Mouse (Mus musculus) MEL (cell line): ENCODE results near the gene Tesk2. TPM values are rescaled to one million over a fixed set of nuclear protein-coding genes. Genes with fewer than 3 reads are reported as not detected.

ENCODE experiments used
- DNase-seq: peaks from one replicate; pipeline ENCODE4 v3.0.0; 2011; ENCODE audit warnings: low read depth, low spot score
- H3K27ac ChIP-seq: 2 replicates; pipeline ENCODE4 v1.5.1; 2012; ENCODE audit warnings: low read depth, mild to moderate bottlenecking, control low read depth, low read length, moderate library complexity; ENCODE audit not compliant: control insufficient read depth
- H3K27me3 ChIP-seq, 2 experiments: fragments of 150-350 bp in 1 of 2; sonication (generic) in 1 of 2; 2 replicates each; pipeline ENCODE4 v1.6.1; 2012; ENCODE audit warnings: low read length in 2 of 2, mild to moderate bottlenecking in 2 of 2, improper control_type of control experiment in 1 of 2, moderate library complexity in 1 of 2; ENCODE audit not compliant: insufficient read depth in 2 of 2, control insufficient read depth in 1 of 2
- H3K36me3 ChIP-seq, 2 experiments: 2 replicates each; pipeline ENCODE4 v1.6.1; 2012 to 2014; ENCODE audit warnings: low read length in 2 of 2, improper control_type of control experiment in 1 of 2, inconsistent platforms in 1 of 2, mild to moderate bottlenecking in 1 of 2; ENCODE audit not compliant: insufficient read depth in 2 of 2, control insufficient read depth in 1 of 2
- H3K4me1 ChIP-seq, 2 experiments: fragments of 150-350 bp in 1 of 2; sonication (generic) in 1 of 2; 2 replicates each; pipeline ENCODE4 v1.6.1; 2012; ENCODE audit warnings: low read length in 2 of 2, improper control_type of control experiment in 1 of 2, mild to moderate bottlenecking in 1 of 2; ENCODE audit not compliant: insufficient read depth in 2 of 2, control insufficient read depth in 1 of 2
- H3K4me3 ChIP-seq, 2 experiments: fragments of 150-350 bp in 1 of 2; sonication (generic) in 1 of 2; 2 replicates each; pipeline ENCODE4 v1.5.1; 2012; ENCODE audit warnings: low read depth in 2 of 2, low read length in 2 of 2, mild to moderate bottlenecking in 2 of 2, moderate library complexity in 2 of 2, control low read depth in 1 of 2, improper control_type of control experiment in 1 of 2; ENCODE audit not compliant: control insufficient read depth in 1 of 2, insufficient read depth in 1 of 2
- H3K79me2 ChIP-seq: 2 replicates; pipeline ENCODE4 v1.6.1; 2012; ENCODE audit warnings: mild to moderate bottlenecking, low read length, moderate library complexity; ENCODE audit not compliant: control insufficient read depth, poor library complexity, insufficient read depth
- H3K9ac ChIP-seq: 2 replicates; pipeline ENCODE4 v1.6.1; 2012; ENCODE audit warnings: low read depth, mild to moderate bottlenecking, control low read depth, low read length, moderate library complexity; ENCODE audit not compliant: control insufficient read depth, poor library complexity, severe bottlenecking
- H3K9me3 ChIP-seq: fragments of 150-350 bp; sonication (generic); replicated peaks from 2 replicates; pipeline ENCODE4 v1.6.1; 2012; ENCODE audit warnings: mild to moderate bottlenecking, low read length, improper control_type of control experiment, moderate library complexity; ENCODE audit not compliant: insufficient read depth
- BHLHE40 ChIP-seq: IDR thresholded peaks from 2 replicates; pipeline ENCODE4 v1.6.1; 2012; ENCODE audit warnings: low read depth, mild to moderate bottlenecking, inconsistent platforms, low read length, improper control_type of control experiment, borderline replicate concordance
- CHD1 ChIP-seq: IDR thresholded peaks from 2 replicates; pipeline ENCODE4 v1.6.1; 2012; ENCODE audit warnings: low read depth, mild to moderate bottlenecking, inconsistent platforms, low read length, improper control_type of control experiment
- CHD2 ChIP-seq: IDR thresholded peaks from 2 replicates; pipeline ENCODE4 v1.6.1; 2011; ENCODE audit warnings: low read length, improper control_type of control experiment
- CTCF ChIP-seq, 3 experiments: IDR thresholded peaks in 2 of 3; conservative IDR thresholded peaks in 1 of 3; 2 replicates each; pipeline ENCODE4 v1.5.1; 2011 to 2012; ENCODE audit warnings: low read length in 3 of 3, low read depth in 2 of 3, mild to moderate bottlenecking in 2 of 3, improper control_type of control experiment in 1 of 3, inconsistent platforms in 1 of 3, mixed read lengths in 1 of 3, moderate library complexity in 1 of 3; ENCODE audit not compliant: control insufficient read depth in 1 of 3, insufficient read depth in 1 of 3, poor library complexity in 1 of 3, severe bottlenecking in 1 of 3
- E2F4 ChIP-seq: IDR thresholded peaks from 2 replicates; pipeline ENCODE4 v1.6.1; 2011; ENCODE audit warnings: low read depth, low read length, improper control_type of control experiment, borderline replicate concordance
- ELF1 ChIP-seq: IDR thresholded peaks from 2 replicates; pipeline ENCODE4 v1.6.1; 2014; ENCODE audit warnings: low read depth, mild to moderate bottlenecking, inconsistent platforms, low read length, improper control_type of control experiment, moderate library complexity
- EP300 ChIP-seq, 2 experiments: IDR thresholded peaks; 2 replicates each; pipeline ENCODE4 v1.6.1; 2011; ENCODE audit warnings: improper control_type of control experiment in 2 of 2, low read length in 2 of 2, low read depth in 1 of 2, mild to moderate bottlenecking in 1 of 2
- ETS1 ChIP-seq: IDR thresholded peaks from 2 replicates; pipeline ENCODE4 v1.6.1; 2012; ENCODE audit warnings: low read depth, mild to moderate bottlenecking, inconsistent platforms, low read length, improper control_type of control experiment, moderate library complexity
- GABPA ChIP-seq: IDR thresholded peaks from 2 replicates; pipeline ENCODE4 v1.6.1; 2012; ENCODE audit warnings: low read depth, mild to moderate bottlenecking, inconsistent platforms, low read length, improper control_type of control experiment, moderate library complexity
- GATA1 ChIP-seq: IDR thresholded peaks from 2 replicates; pipeline ENCODE4 v1.6.1; 2011; ENCODE audit warnings: low read depth, low read length, improper control_type of control experiment
- JUND ChIP-seq: IDR thresholded peaks from 2 replicates; pipeline ENCODE4 v1.6.1; 2011; ENCODE audit warnings: low read depth, mild to moderate bottlenecking, improper control_type of control experiment, low read length
- KAT2A ChIP-seq: conservative IDR thresholded peaks from 2 replicates; pipeline ENCODE4 v1.6.1; 2012; ENCODE audit warnings: low read depth, low read length, improper control_type of control experiment, inconsistent platforms
- MAZ ChIP-seq: IDR thresholded peaks from 2 replicates; pipeline ENCODE4 v1.6.1; 2012; ENCODE audit warnings: low read depth, mild to moderate bottlenecking, inconsistent platforms, low read length, improper control_type of control experiment
- MEF2A ChIP-seq: IDR thresholded peaks from 2 replicates; pipeline ENCODE4 v1.6.1; 2014; ENCODE audit warnings: low read depth, mild to moderate bottlenecking, inconsistent platforms, low read length, improper control_type of control experiment; ENCODE audit not compliant: poor library complexity, insufficient replicate concordance, severe bottlenecking; ENCODE audit errors: extremely low read depth
- MXI1 ChIP-seq: IDR thresholded peaks from 2 replicates; pipeline ENCODE4 v1.6.1; 2011; ENCODE audit warnings: mild to moderate bottlenecking, low read depth, low read length, improper control_type of control experiment
- MYB ChIP-seq: IDR thresholded peaks from 2 replicates; pipeline ENCODE4 v1.6.1; 2011; ENCODE audit warnings: mild to moderate bottlenecking, low read depth, low read length, improper control_type of control experiment
- MYC ChIP-seq: IDR thresholded peaks from 2 replicates; pipeline ENCODE4 v1.6.1; 2011; ENCODE audit warnings: low read depth, mild to moderate bottlenecking, low read length, improper control_type of control experiment, moderate library complexity
- NRF1 ChIP-seq: IDR thresholded peaks from 2 replicates; pipeline ENCODE4 v1.6.1; 2014; ENCODE audit warnings: low read depth, mild to moderate bottlenecking, inconsistent platforms, low read length, improper control_type of control experiment, moderate library complexity; ENCODE audit not compliant: poor library complexity, insufficient read depth, severe bottlenecking
- POLR2A ChIP-seq, 2 experiments: IDR thresholded peaks; 2 replicates each; pipeline ENCODE4 v1.6.1; 2011 to 2012; ENCODE audit warnings: low read length in 2 of 2, mild to moderate bottlenecking in 2 of 2, control low read depth in 1 of 2, improper control_type of control experiment in 1 of 2, low read depth in 1 of 2, moderate library complexity in 1 of 2; ENCODE audit not compliant: control insufficient read depth in 1 of 2, insufficient read depth in 1 of 2, poor library complexity in 1 of 2
- POLR2AphosphoS5 ChIP-seq: IDR thresholded peaks from 2 replicates; pipeline ENCODE4 v1.6.1; 2012; ENCODE audit warnings: low read depth, borderline replicate concordance, mild to moderate bottlenecking, inconsistent platforms, low read length, moderate library complexity, mixed read lengths
- RAD21 ChIP-seq: IDR thresholded peaks from 2 replicates; pipeline ENCODE4 v1.6.1; 2011; ENCODE audit warnings: mild to moderate bottlenecking, low read depth, low read length, improper control_type of control experiment
- RCOR1 ChIP-seq: IDR thresholded peaks from 2 replicates; pipeline ENCODE4 v1.6.1; 2012; ENCODE audit warnings: low read depth, mild to moderate bottlenecking, inconsistent platforms, low read length, improper control_type of control experiment
- SIN3A ChIP-seq: IDR thresholded peaks from 2 replicates; pipeline ENCODE4 v1.6.1; 2012; ENCODE audit warnings: low read length, improper control_type of control experiment, inconsistent platforms
- SMC3 ChIP-seq: IDR thresholded peaks from 2 replicates; pipeline ENCODE4 v1.6.1; 2011; ENCODE audit warnings: low read depth, low read length, improper control_type of control experiment
- TAL1 ChIP-seq: IDR thresholded peaks from 2 replicates; pipeline ENCODE4 v1.6.1; 2012; ENCODE audit warnings: mild to moderate bottlenecking, inconsistent platforms, low read length, moderate library complexity, mixed read lengths
- TBP ChIP-seq: IDR thresholded peaks from 2 replicates; pipeline ENCODE4 v1.8.0; 2011; ENCODE audit warnings: low read depth, low read length, improper control_type of control experiment
- UBTF ChIP-seq: IDR thresholded peaks from 2 replicates; pipeline ENCODE4 v1.6.1; 2012; ENCODE audit warnings: low read depth, mild to moderate bottlenecking, inconsistent platforms, low read length, improper control_type of control experiment, moderate library complexity, borderline replicate concordance; ENCODE audit not compliant: insufficient read depth
- USF2 ChIP-seq, 2 experiments: IDR thresholded peaks; 2 replicates each; pipeline ENCODE4 v1.6.1; 2011 to 2012; ENCODE audit warnings: improper control_type of control experiment in 2 of 2, low read length in 2 of 2, borderline replicate concordance in 1 of 2, inconsistent platforms in 1 of 2, low read depth in 1 of 2, mild to moderate bottlenecking in 1 of 2; ENCODE audit not compliant: insufficient read depth in 1 of 2
- polyA plus RNA-seq, 2 experiments: library from polyadenylated mRNA; stranded (reverse) in 1 of 2; unstranded in 1 of 2; fragments of >175 nt in 1 of 2; fragments of >200 nt in 1 of 2; gene quantifications; 2 replicates each; pipeline versions ENCODE4 v1.2.1 to v1.2.4; 2012; ENCODE audit warnings: low replicate concordance in 2 of 2, low read depth in 1 of 2; ENCODE audit not compliant: insufficient read length in 2 of 2, insufficient read depth in 1 of 2, missing spikeins in 1 of 2
- total RNA-seq: library from RNA; depleted of rRNA; stranded (reverse); fragments of 300-350 nt; gene quantifications from 2 replicates; pipeline ENCODE4 v1.2.3, GENCODE M21; 2012

Gene Tesk2
- total and polyA plus RNA-seq, 3 experiments, result 2.3 to 3.3 TPM; not detected in 1

DNA sequence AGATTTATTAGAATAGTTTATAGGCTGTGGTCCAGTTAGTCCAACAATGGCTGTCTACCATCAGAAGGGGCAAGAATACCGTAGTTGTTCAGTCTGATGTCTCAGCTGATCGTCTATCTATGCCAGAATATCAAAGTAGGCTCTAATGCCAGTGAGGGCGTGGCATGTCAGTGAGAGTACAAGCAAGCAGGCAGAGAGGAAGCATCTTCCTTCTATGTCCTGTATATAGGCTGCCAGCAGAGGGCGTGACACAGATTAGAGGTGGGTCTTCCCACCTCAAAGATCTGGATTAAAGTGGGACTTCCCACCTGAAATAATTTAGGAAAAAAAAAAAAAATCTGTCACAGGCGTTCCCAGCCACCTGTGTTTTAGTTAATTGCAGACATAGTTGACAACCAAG lies 79.2 kb downstream of the Tesk2 start:
- peak; percentile 8 for TF ChIP-seq RAD21
- TF ChIP-seq USF2 (IDR thresholded peaks at IDR 0.05; ENCODE audit: borderline replicate concordance in 1 of 2, insufficient read depth in 1 of 2, low read depth in 1 of 2, low read length in 2 of 2), result no peak
- 0 out of 2 replicates have a peak, but pooled peaks have one; percentile 50 for TF ChIP-seq SIN3A
- 0 out of 2 replicates have a peak, but pooled peaks have one; percentile 23 for TF ChIP-seq ETS1
- TF ChIP-seq SMC3, result peak; percentile 61
- TF ChIP-seq POLR2AphosphoS5, result no peak
- TF ChIP-seq MEF2A, result no peak
- TF ChIP-seq KAT2A, result no peak
- peak; percentile 59 to 71 (median 60) for TF ChIP-seq CTCF (IDR thresholded peaks at IDR 0.05 in 2 of 3, conservative IDR thresholded peaks at IDR 0.05 in 1 of 3; ENCODE audit: control insufficient read depth in 1 of 3, insufficient read depth in 1 of 3, low read depth in 2 of 3, low read length in 3 of 3, poor library complexity in 1 of 3, severe bottlenecking in 1 of 3)
- no peak for TF ChIP-seq MAZ
- no peak for TF ChIP-seq GABPA
- no peak for TF ChIP-seq EP300 (IDR thresholded peaks at IDR 0.05; ENCODE audit: low read depth in 1 of 2, low read length in 2 of 2)
- TF ChIP-seq MXI1, result peak; percentile 52
- no peak overlapping the region for H3K4me3 ChIP-seq
- peaks cover 0 to 4% of the 10 kb centered on the region in 2 experiments; a peak in 1 of 4 replicates for H3K36me3 ChIP-seq
- DNase-seq, result peak; percentile 78
- H3K9me3 ChIP-seq, result no peaks in the 10 kb centered on the region
- no peak overlapping the region for H3K9ac ChIP-seq
- no peaks in the 10 kb centered on the region for H3K27me3 ChIP-seq
- H3K27ac ChIP-seq, result no peak overlapping the region
- no peaks in the 10 kb centered on the region for H3K79me2 ChIP-seq
- no peaks in the 10 kb centered on the region for H3K4me1 ChIP-seq

DNA sequence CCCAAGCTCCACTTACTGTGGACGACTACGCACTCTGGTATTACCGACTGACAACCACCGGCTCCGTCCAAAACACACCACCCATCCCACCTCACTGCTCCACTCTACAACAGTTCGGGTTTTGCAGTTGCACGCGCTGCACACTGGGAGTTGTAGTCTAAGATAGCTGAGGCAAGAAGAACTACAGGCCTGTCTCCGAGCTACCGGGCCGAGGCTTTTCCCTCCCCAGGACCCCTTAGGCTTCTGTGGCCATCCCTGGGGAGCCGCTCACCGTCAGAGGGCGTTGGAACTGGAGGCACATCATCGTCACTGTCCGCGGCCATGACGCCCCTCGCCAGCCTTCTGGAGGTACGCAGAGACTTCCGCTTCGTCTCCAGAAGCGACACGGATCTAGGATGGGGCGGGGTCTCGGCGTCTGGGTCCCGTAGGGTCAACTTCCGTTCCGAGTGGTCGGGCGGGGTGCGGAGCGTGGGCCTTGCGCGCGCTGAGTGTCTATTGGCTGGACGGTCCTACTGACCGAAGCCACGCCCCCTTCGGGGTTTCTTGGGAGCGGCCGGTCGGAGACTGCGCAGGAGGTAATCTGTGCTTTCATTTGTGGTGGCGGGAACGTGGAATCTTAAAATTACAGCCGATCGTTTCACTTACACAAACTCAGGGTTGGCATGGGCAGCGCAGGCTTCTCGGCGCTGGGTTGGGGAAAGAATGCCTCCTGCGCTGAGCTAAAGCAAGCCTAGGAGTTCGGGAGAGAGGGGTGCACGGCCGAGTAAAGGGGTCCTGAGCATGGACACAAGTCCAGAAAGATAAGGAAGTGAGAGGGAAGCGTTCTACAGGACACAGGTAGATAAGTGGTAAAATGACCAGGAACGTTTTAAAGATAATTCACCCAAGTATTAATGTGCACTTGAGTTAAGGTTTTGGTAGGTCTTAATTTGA lies 86.7 kb downstream of the Tesk2 start, which contains the start of the genes Toe1 and Mutyh:
TSS of gene Toe1 (minus strand) at position 444 of the 933 bp plus-strand sequence.
TSS of gene Mutyh (plus strand) at position 527 of the 933 bp plus-strand sequence.
- peaks cover 0 to 10% of the 10 kb centered on the region in 2 experiments; a peak in 2 of 4 replicates for H3K4me1 ChIP-seq
- H3K4me3 ChIP-seq, result peak within 1 kb of the TSS; percentile 77 to 80
- H3K36me3 ChIP-seq, result peaks cover 3 to 4% of the 10 kb centered on the region in 2 experiments; a peak in 3 of 4 replicates
- DNase-seq, result peak; percentile 99
- H3K27ac ChIP-seq, result peak within 1 kb of the TSS; percentile 89
- H3K9ac ChIP-seq, result peak within 1 kb of the TSS; percentile 94
- H3K9me3 ChIP-seq, result no peaks in the 10 kb centered on the region
- H3K27me3 ChIP-seq, result no peaks in the 10 kb centered on the region
- H3K79me2 ChIP-seq, result peaks cover 15% of the 10 kb centered on the region
- peak; percentile 41; the same call in 1 of the 2 replicates for TF ChIP-seq GATA1
- peak; percentile 82 for TF ChIP-seq NRF1
- TF ChIP-seq UBTF, result no peak
- TF ChIP-seq E2F4, result peak; percentile 95
- TF ChIP-seq TAL1, result no peak
- no peak for TF ChIP-seq JUND
- TF ChIP-seq CHD2, result no peak
- peak; percentile 81 for TF ChIP-seq MYC
- no peak for TF ChIP-seq RAD21
- no peak for TF ChIP-seq CHD1
- TF ChIP-seq ETS1, result 0 out of 2 replicates have a peak, but pooled peaks have one; percentile 40
- no peak for TF ChIP-seq GABPA
- no peak for TF ChIP-seq RCOR1
- TF ChIP-seq MYB, result peak; percentile 78
- TF ChIP-seq ELF1, result peak; percentile 90
- peak; percentile 75 to 95 for TF ChIP-seq POLR2A (IDR thresholded peaks at IDR 0.05; ENCODE audit: control insufficient read depth in 1 of 2, insufficient read depth in 1 of 2, low read depth in 1 of 2, low read length in 2 of 2, poor library complexity in 1 of 2)
- peak; percentile 83 for TF ChIP-seq MXI1
- no peak for TF ChIP-seq BHLHE40
- peak; percentile 43; the same call in 1 of the 2 replicates for TF ChIP-seq TBP
- no peak for TF ChIP-seq SMC3
- peak; percentile 86 for TF ChIP-seq SIN3A
